Mouse (Mus musculus): Measurements from ENCODE around the gene Tmem208. TPM values are rescaled to one million over a fixed set of nuclear protein-coding genes. Genes with fewer than 3 reads are reported as not detected.
A peak's percentile ranks its signal among the peaks of the same experiment; 100 is the strongest.

Gene Tmem208
- polyA plus RNA-seq, 1 experiment from 2014 or later = 124 TPM

DNA sequence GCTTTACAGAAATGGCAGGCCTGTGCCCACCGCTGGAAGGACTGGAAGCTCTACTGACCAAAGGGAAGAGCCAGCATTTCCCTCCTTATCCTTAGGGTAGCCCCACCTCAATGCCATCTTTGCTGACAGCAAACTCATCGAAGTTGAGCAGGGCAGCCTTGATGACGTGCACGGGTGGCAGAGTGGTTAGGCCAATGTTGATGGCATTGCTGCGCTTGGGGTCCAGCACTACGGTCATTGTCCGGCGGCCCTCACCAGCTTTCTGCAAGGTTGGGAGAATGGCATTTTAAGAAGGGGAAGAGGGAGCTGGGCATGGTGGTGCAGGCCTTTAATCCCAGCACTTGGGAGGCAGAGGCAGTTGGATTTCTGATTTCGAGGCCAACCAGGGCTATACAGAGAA lies 5.8 kb downstream of the Tmem208 start:
- no peak for ATAC-seq (ENCODE audit: insufficient read depth, low FRiP score)
- H3K36me3 ChIP-seq (ENCODE audit: control insufficient read depth, insufficient read depth, low read length) = peaks cover 57% of the 10 kb centered on the region
- H3K4me2 ChIP-seq (ENCODE audit: low read depth, low read length) = no peak overlapping the region
- H3K9me3 ChIP-seq (replicated peaks; ENCODE audit: control insufficient read depth, low read length) = no peaks in the 10 kb centered on the region
- no peak overlapping the region for H3K9ac ChIP-seq (ENCODE audit: low read length)
- H3K27me3 ChIP-seq (ENCODE audit: control insufficient read depth, insufficient read depth, low read length) = no peaks in the 10 kb centered on the region
- H3K4me1 ChIP-seq (ENCODE audit: control insufficient read depth, insufficient read depth, low read length) = peaks cover 6% of the 10 kb centered on the region
- H3K4me3 ChIP-seq (replicated peaks; ENCODE audit: low read length) = no peak overlapping the region
- WGBS = 93% methylated on average over 9 of the region's 9 CpGs
- no peak overlapping the region for H3K27ac ChIP-seq (ENCODE audit: low read length)

DNA sequence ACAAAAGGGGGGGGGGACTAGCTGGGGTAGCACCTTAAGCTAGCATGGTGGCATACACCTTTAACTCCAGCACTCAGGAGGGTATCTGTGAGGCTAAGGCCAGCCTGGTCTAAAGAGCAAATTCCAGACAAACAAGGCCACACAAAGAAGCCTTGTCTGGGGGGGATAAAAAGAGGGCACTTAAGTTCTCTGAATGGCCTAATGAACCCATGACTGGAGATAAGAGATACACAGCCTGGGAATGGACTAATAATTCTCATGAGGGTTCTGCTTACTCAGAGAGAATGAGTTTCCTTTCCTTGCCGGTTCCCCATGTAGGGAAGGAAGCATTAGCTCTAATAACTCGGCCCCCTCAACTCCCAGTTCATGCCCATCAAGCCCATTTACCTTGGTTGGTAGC lies 6.4 kb downstream of the Tmem208 start:
- no peak overlapping the region for H3K4me3 ChIP-seq (replicated peaks; ENCODE audit: low read length)
- 56% methylated on average over 2 of the region's 2 CpGs for whole genome bisulfite sequencing
- H3K36me3 ChIP-seq (ENCODE audit: control insufficient read depth, insufficient read depth, low read length) = peaks cover 57% of the 10 kb centered on the region
- ATAC-seq (ENCODE audit: insufficient read depth, low FRiP score) = peak; percentile 34; the same call in 1 of the 2 replicates
- no peak overlapping the region for H3K4me2 ChIP-seq (ENCODE audit: low read depth, low read length)
- no peaks in the 10 kb centered on the region for H3K9me3 ChIP-seq (replicated peaks; ENCODE audit: control insufficient read depth, low read length)
- peaks cover under 1% of the 10 kb centered on the region for H3K4me1 ChIP-seq (ENCODE audit: control insufficient read depth, insufficient read depth, low read length)
- no peaks in the 10 kb centered on the region for H3K27me3 ChIP-seq (ENCODE audit: control insufficient read depth, insufficient read depth, low read length)
- no peak overlapping the region for H3K9ac ChIP-seq (ENCODE audit: low read length)
- no peak overlapping the region for H3K27ac ChIP-seq (ENCODE audit: low read length)

- 70% methylated on average over 32 of the region's 32 CpGs for WGBS
- Histone ChIP-seq H3K27me3 (ENCODE audit: control insufficient read depth, insufficient read depth, low read length) (no peaks in the 10 kb centered on the region), H3K36me3 (ENCODE audit: control insufficient read depth, insufficient read depth, low read length) (peaks cover 27% of the 10 kb centered on the region)
Measured at GRCm38 (mm10) chr8:105336373-105337130, 10.4 kb downstream of the Tmem208 start.

GRCm38 (mm10) chr8:105338992-105339391 lies 12.8 kb downstream of the Tmem208 start:
- H3K9me3 ChIP-seq (replicated peaks; ENCODE audit: control insufficient read depth, low read length) = no peaks in the 10 kb centered on the region
- peaks cover 26% of the 10 kb centered on the region for H3K36me3 ChIP-seq (ENCODE audit: control insufficient read depth, insufficient read depth, low read length)
- no peak overlapping the region for H3K9ac ChIP-seq (ENCODE audit: low read length)
- no peak overlapping the region for H3K4me3 ChIP-seq (replicated peaks; ENCODE audit: low read length)
- peaks cover 43% of the 10 kb centered on the region for H3K4me1 ChIP-seq (ENCODE audit: control insufficient read depth, insufficient read depth, low read length)
- no peaks in the 10 kb centered on the region for H3K27me3 ChIP-seq (ENCODE audit: control insufficient read depth, insufficient read depth, low read length)
- 27% methylated on average over 4 of the region's 4 CpGs for WGBS
- no peak overlapping the region for H3K27ac ChIP-seq (ENCODE audit: low read length)
- H3K4me2 ChIP-seq (ENCODE audit: low read depth, low read length) = no peak overlapping the region
- ATAC-seq (ENCODE audit: insufficient read depth, low FRiP score) = no peak

More at GRCm38 (mm10) chr8:105336373-105337130, 10.4 kb downstream of the Tmem208 start:
- ATAC-seq (ENCODE audit: insufficient read depth, low FRiP score) = no peak
- Histone ChIP-seq H3K9ac (ENCODE audit: low read length) (no peak overlapping the region), H3K4me1 (ENCODE audit: control insufficient read depth, insufficient read depth, low read length) (peaks cover 30% of the 10 kb centered on the region), H3K27ac (ENCODE audit: low read length) (no peak overlapping the region), H3K4me2 (ENCODE audit: low read depth, low read length) (no peak overlapping the region), H3K9me3 (replicated peaks; ENCODE audit: control insufficient read depth, low read length) (no peaks in the 10 kb centered on the region), H3K4me3 (replicated peaks; ENCODE audit: low read length) (no peak overlapping the region)

- H3K4me2 ChIP-seq (ENCODE audit: low read depth, low read length) = no peak overlapping the region
- ATAC-seq (ENCODE audit: insufficient read depth, low FRiP score) = peak; percentile 62
- H3K27me3 ChIP-seq (ENCODE audit: control insufficient read depth, insufficient read depth, low read length) = no peaks in the 10 kb centered on the region
- peaks cover 53% of the 10 kb centered on the region for H3K4me1 ChIP-seq (ENCODE audit: control insufficient read depth, insufficient read depth, low read length)
- H3K36me3 ChIP-seq (ENCODE audit: control insufficient read depth, insufficient read depth, low read length) = peaks cover 15% of the 10 kb centered on the region
- no peak overlapping the region for H3K4me3 ChIP-seq (replicated peaks; ENCODE audit: low read length)
- H3K9ac ChIP-seq (ENCODE audit: low read length) = 0 out of 2 replicates have a peak overlapping the region, but pooled peaks have one; percentile 32
- WGBS = 53% methylated on average over 6 of the region's 6 CpGs
- peak overlapping the region; percentile 72 for H3K27ac ChIP-seq (ENCODE audit: low read length)
- no peaks in the 10 kb centered on the region for H3K9me3 ChIP-seq (replicated peaks; ENCODE audit: control insufficient read depth, low read length)
Measured at GRCm38 (mm10) chr8:105339886-105340635, 13.9 kb downstream of the Tmem208 start.

DNA sequence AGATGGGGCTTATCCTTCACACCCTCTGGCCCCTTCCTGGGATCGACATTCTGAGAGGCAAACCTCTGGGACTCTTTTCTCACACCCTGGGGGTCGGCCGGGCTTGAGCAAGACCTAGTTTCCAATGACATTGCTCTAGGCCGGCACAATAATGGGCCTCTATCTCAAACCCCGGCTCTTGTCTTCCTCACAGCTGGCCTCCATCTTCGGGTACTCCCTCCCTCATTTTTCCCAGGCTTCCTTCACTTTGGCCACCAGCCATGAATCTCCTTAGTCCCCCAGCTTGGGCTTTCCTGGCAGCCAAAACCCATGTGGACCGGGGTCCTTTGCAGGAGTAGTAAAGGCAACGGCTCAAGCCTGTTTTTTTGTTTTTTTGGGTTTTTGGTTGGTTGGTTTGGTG lies 15.2 kb downstream of the Tmem208 start:
- Histone ChIP-seq H3K36me3 (ENCODE audit: control insufficient read depth, insufficient read depth, low read length) (peaks cover 5% of the 10 kb centered on the region), H3K4me1 (ENCODE audit: control insufficient read depth, insufficient read depth, low read length) (peaks cover 67% of the 10 kb centered on the region), H3K9me3 (replicated peaks; ENCODE audit: control insufficient read depth, low read length) (no peaks in the 10 kb centered on the region), H3K27ac (ENCODE audit: low read length) (peak overlapping the region; percentile 72), H3K27me3 (ENCODE audit: control insufficient read depth, insufficient read depth, low read length) (no peaks in the 10 kb centered on the region), H3K4me2 (ENCODE audit: low read depth, low read length) (no peak overlapping the region), H3K9ac (ENCODE audit: low read length) (no peak overlapping the region), H3K4me3 (replicated peaks; ENCODE audit: low read length) (no peak overlapping the region)
- 31% methylated on average over 8 of the region's 8 CpGs for WGBS
- ATAC-seq (ENCODE audit: insufficient read depth, low FRiP score) = 0 out of 2 replicates have a peak, but pooled peaks have one; percentile 5

DNA sequence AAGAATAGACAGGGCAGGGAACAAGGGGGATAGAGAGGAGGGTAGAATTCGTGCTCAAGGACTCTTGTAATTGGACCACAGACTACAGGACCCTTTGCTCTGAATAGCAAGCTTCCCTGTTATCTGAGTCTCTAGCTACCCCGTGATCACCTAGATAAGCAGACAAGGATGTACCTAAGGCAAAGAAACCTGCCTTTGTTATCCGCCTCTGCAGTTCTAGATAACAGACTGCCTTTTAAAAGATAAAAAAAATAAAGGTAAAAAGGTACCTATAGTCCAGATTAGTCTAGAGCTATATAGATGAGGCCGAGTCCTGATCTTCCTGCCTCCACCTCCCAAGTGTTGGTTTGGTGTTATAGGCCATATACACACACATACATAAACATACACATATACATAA lies 16.6 kb downstream of the Tmem208 start:
- H3K9ac ChIP-seq (ENCODE audit: low read length) = no peak overlapping the region
- H3K4me3 ChIP-seq (replicated peaks; ENCODE audit: low read length) = no peak overlapping the region
- no peaks in the 10 kb centered on the region for H3K9me3 ChIP-seq (replicated peaks; ENCODE audit: control insufficient read depth, low read length)
- H3K27ac ChIP-seq (ENCODE audit: low read length) = no peak overlapping the region
- H3K27me3 ChIP-seq (ENCODE audit: control insufficient read depth, insufficient read depth, low read length) = no peaks in the 10 kb centered on the region
- H3K4me1 ChIP-seq (ENCODE audit: control insufficient read depth, insufficient read depth, low read length) = peaks cover 70% of the 10 kb centered on the region
- H3K36me3 ChIP-seq (ENCODE audit: control insufficient read depth, insufficient read depth, low read length) = no peaks in the 10 kb centered on the region
- no peak overlapping the region for H3K4me2 ChIP-seq (ENCODE audit: low read depth, low read length)
- 67% methylated on average over 4 of the region's 4 CpGs for WGBS
- no peak for ATAC-seq (ENCODE audit: insufficient read depth, low FRiP score)

DNA sequence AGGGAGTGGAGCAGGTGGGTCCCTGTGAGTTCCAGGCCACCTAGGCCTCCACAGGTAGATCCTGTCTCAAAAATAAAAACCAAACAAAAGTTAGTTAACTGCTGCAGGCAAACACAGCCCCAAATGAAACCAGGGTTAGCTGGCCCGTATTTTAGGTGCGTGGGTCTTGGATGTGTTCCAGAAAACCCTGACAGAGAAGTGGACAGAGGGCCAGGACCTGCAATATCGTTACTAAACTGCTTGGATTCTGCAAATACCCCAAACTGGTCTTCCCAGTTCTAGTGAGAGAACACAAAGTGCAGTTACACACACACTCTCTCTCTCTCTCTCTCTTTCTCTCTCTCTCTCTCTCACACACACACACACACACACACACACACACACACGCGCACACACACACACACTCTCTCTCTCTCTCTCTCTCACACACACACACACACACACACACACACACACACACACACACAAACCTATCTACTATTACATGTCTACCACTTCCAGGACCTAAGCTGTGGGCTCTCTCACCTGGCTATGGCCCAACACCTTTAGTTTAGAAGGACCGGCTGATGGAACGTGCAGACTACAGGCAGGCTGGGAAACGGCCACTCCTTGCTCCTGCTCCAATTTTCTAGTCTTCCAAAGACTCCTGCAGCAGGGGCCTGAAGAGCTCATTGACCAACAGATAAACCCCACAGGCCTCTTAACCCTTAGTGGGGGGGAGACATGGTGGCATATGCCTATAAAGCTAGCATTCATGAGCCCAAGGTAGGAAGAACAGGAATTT lies 17.8 kb downstream of the Tmem208 start:
- Histone ChIP-seq H3K4me2 (ENCODE audit: low read depth, low read length) (peak overlapping the region; percentile 19; the same call in 1 of the 2 replicates), H3K4me1 (ENCODE audit: control insufficient read depth, insufficient read depth, low read length) (peaks cover 69% of the 10 kb centered on the region)
- 46% methylated on average over 8 of the region's 8 CpGs for WGBS

More for the DNA sequence above, 17.8 kb downstream of the Tmem208 start:
- no peak for ATAC-seq (ENCODE audit: insufficient read depth, low FRiP score)
- Histone ChIP-seq H3K27ac (ENCODE audit: low read length) (peak overlapping the region; percentile 85), H3K9ac (ENCODE audit: low read length) (peak overlapping the region; percentile 31; the same call in 1 of the 2 replicates), H3K4me3 (replicated peaks; ENCODE audit: low read length) (no peak overlapping the region), H3K36me3 (ENCODE audit: control insufficient read depth, insufficient read depth, low read length) (no peaks in the 10 kb centered on the region), H3K9me3 (replicated peaks; ENCODE audit: control insufficient read depth, low read length) (no peaks in the 10 kb centered on the region), H3K27me3 (ENCODE audit: control insufficient read depth, insufficient read depth, low read length) (no peaks in the 10 kb centered on the region)

Data from stomach, embryonic 16.5 days (tissue).